Mouse (Mus musculus) left cerebral cortex, postnatal 36 days (tissue): Measurements from ENCODE around the gene Abhd17a. TPM values are rescaled to one million over a fixed set of nuclear protein-coding genes. Genes with fewer than 3 reads are reported as not detected.
"Not testable (repeated sequence)": the region's sequence is repeated elsewhere in the genome, so short reads cannot be mapped to it uniquely, and the experiment has no call there.

Experiments
- DNase-seq, 2 experiments: peaks; one replicate each; pipeline ENCODE4 v3.0.0; 2021 to 2022; ENCODE audit warnings: low spot score in 2 of 2, mixed read lengths in 1 of 2
- intact Hi-C: fragments of 180-260 bp; cut with DNase I; formaldehyde crosslinking; loops from one replicate; pipeline ENCODE4 v1.15.1; 2025
- total RNA-seq, 2 experiments: library from RNA; stranded (reverse); gene quantifications; 2 replicates each; pipeline ENCODE4 v1.2.3; 2021

The Abhd17a gene
- total RNA-seq, 2 experiments from 2014 or later = 181 to 238 TPM

- intact Hi-C loops = loop anchor here (5.0 kb wide), 1 partner anchor 77 kb away; no protein-coding TSS in a partner anchor
- DNase-seq = no peak
Measured at GRCm38 (mm10) chr10:80610116-80610785, 20.1 kb upstream of the Abhd17a start.

- DNase-seq = no peak
- intact Hi-C loops = no loop called here
Measured at GRCm38 (mm10) chr10:80609269-80609924, 19.3 kb upstream of the Abhd17a start.

- no peak for DNase-seq
- intact Hi-C loops = no loop called here
Measured at GRCm38 (mm10) chr10:80608435-80608834, 18.3 kb upstream of the Abhd17a start.

GRCm38 (mm10) chr10:80606737-80607350 is 16.7 kb upstream of the Abhd17a start:
- intact Hi-C loops = no loop called here
- DNase-seq = no peak

GRCm38 (mm10) chr10:80606306-80606705 is 16.2 kb upstream of the Abhd17a start:
- intact Hi-C loops = no loop called here
- DNase-seq = no peak

- DNase-seq, intact Hi-C loops: not testable (repeated sequence)
Measured at GRCm38 (mm10) chr10:80605721-80606120, 15.6 kb upstream of the Abhd17a start, which contains the start of gene Gm49322. Gene Gm49322, plus strand, starts transcription at chr10:80606021.

- intact Hi-C loops = no loop called here
- no peak for DNase-seq
Measured at GRCm38 (mm10) chr10:80604988-80605387, 14.8 kb upstream of the Abhd17a start.

GRCm38 (mm10) chr10:80604001-80604509 is 13.9 kb upstream of the Abhd17a start:
- no peak for DNase-seq
- intact Hi-C loops = no loop called here

- intact Hi-C loops = no loop called here
- DNase-seq = no peak
Measured at GRCm38 (mm10) chr10:80603364-80603763, 13.2 kb upstream of the Abhd17a start.

GRCm38 (mm10) chr10:80602698-80603325 is 12.7 kb upstream of the Abhd17a start, which contains the start of the genes Scamp4 and Adat3:
Gene Scamp4, plus strand, starts transcription at chr10:80602872.
Gene Adat3, plus strand, starts transcription at chr10:80602880.
- DNase-seq = peak; percentile 98 to 99
- intact Hi-C loops = no loop called here

GRCm38 (mm10) chr10:80596318-80596717 is 6.2 kb upstream of the Abhd17a start:
- DNase-seq = no peak
- intact Hi-C loops = no loop called here

GRCm38 (mm10) chr10:80589127-80589878 is 838 bp downstream of the Abhd17a start:
- intact Hi-C loops = loop anchor here (1.0 kb wide), 1 partner anchor 12 kb away; the partner anchor contains the start of gene Klf16

GRCm38 (mm10) chr10:80587305-80587657 is 2.9 kb downstream of the Abhd17a start:
- intact Hi-C loops = no loop called here
- DNase-seq = no peak

More at GRCm38 (mm10) chr10:80589127-80589878, 838 bp downstream of the Abhd17a start:
- DNase-seq = no peak

- intact Hi-C loops = no loop called here
- no peak for DNase-seq
Measured at GRCm38 (mm10) chr10:80586407-80587304, 3.5 kb downstream of the Abhd17a start.

- intact Hi-C loops = no loop called here
- DNase-seq = no peak
Measured at GRCm38 (mm10) chr10:80585581-80585980, 4.6 kb downstream of the Abhd17a start.

- intact Hi-C loops = no loop called here
- DNase-seq = no peak
Measured at GRCm38 (mm10) chr10:80584642-80585552, 5.2 kb downstream of the Abhd17a start.

- intact Hi-C loops = no loop called here
- no peak for DNase-seq
Measured at GRCm38 (mm10) chr10:80584045-80584488, 6.1 kb downstream of the Abhd17a start.
